Mouse (Mus musculus) G1E-ER4 (cell line): Measurements from ENCODE around the gene Ms4a6b. TPM values are rescaled to one million over a fixed set of nuclear protein-coding genes. Genes with fewer than 3 reads are reported as not detected.
"Not testable (repeated sequence)": the region's sequence is repeated elsewhere in the genome, so short reads cannot be mapped to it uniquely, and the experiment has no call there.

Experiments used
- GATA1 ChIP-seq: IDR thresholded peaks from one replicate; pipeline ENCODE4 v1.8.0; 2012; ENCODE audit warnings: low read length, inconsistent platforms
- polyA plus RNA-seq: library from polyadenylated mRNA; stranded (reverse); fragments of >175 nt; gene quantifications from 2 replicates; pipeline ENCODE4 v1.2.3, GENCODE M21; 2012

The Ms4a6b gene
- not detected in 2 replicates for polyA plus RNA-seq

DNA sequence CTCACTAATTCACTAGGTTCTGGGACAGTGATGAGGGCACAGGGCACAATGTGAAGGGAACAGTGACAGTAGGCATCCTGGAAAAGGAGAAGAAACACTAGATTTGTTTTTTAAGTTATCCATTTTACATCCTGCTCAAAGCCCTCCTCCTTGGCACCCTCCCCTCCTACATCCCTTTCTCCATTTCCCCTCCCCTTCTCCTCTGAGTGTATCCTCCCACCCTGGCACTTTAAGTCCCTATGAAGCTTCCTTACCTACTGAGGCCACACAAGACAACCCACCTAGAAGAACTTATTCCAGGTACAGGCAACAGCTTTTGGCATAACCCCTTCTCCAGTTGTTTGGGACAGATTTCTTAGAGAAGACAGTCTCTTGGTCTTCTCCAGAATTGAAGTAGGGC, at the start of gene Ms4a6b:
Gene Ms4a6b (plus strand): TSS at position 267 of the 400 bp plus-strand sequence.
- no peak for TF ChIP-seq GATA1

DNA sequence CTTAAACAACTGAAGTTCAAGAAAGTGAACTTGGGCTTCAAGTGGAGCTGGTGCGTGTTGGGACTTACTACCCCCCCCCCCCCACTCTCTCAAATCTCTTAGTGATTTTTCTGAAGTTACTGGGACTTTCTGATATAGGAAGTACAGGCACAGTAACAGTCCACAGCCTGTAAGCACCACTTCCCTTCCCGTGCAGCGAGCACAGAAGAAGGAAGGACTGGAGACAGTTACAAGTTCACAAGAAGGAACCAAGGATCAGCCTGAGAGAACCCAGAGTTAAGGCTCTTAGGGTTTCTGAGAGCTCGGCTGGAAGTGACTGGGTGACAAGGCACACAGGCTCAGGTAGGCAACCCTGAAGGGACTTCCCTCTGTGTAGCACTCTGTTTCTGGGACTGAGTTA, 47.1 kb upstream of the Ms4a6b start, which contains the start of gene Ms4a6c:
Gene Ms4a6c (plus strand): TSS at position 152 of the 400 bp plus-strand sequence.
- not testable (repeated sequence) for TF ChIP-seq GATA1

- TF ChIP-seq GATA1 = no peak
Measured at GRCm38 (mm10) chr19:11479714-11480113, 36.6 kb upstream of the Ms4a6b start.

DNA sequence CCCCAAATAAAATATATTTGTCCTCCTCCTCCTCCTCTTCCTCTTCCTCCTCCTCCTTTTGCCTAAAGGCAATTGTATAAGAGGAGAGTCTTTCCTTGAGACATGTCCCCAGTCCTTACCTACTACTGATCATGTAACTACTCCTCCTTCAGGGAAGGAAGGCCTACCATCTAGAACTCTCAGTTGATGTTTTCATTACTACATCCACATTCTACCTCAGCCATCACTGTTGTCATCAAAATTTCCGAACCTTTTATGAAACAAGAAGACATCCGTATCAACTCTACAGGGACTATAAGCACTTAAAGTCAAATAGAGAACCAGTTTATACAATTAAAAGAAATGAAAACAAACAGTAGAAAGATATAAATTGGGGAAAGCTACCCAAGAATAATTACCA, 33.6 kb upstream of the Ms4a6b start:
- no peak for TF ChIP-seq GATA1

DNA sequence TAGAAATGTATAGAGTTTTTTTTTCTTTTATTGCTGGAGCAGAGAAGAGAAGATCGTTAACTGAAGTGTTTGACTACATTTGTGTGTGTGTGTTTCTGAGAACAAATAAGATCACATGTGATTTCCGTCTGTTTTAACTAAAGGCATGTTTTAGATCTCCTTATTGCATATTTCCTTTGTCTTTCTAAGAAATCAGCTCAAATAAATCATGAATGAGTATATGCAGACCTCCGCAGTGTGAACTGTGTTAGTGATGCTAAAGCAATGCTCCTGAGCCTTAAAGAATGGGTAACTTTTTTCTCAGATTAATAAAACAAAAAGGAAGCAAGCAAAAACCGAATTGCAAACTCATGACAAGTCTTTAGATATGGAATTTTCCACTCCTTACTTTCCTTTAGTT, 32.4 kb upstream of the Ms4a6b start:
- no peak for TF ChIP-seq GATA1

GRCm38 (mm10) chr19:11484388-11484787, 31.9 kb upstream of the Ms4a6b start:
- TF ChIP-seq GATA1 = no peak

DNA sequence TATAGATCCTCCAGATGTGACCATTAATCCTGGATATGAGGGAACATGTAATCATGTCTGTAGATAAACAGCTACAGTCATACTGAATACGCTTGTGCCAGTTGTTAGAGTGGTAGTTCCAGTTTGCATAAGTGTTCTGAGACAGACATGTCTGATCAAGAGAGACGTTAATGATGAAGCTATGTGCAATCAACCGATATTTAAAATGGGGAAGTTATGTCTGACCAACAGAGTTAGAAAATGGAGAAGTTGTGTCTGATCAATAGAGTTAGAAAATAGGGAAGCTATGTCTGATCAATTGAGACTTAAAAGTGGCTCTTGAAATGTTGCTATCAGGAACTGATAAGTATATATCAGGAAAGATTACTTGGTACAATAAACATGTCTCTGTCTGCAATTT, 31.0 kb upstream of the Ms4a6b start:
- peak; percentile 6 for TF ChIP-seq GATA1

- TF ChIP-seq GATA1 = no peak
Measured at GRCm38 (mm10) chr19:11485746-11486145, 30.6 kb upstream of the Ms4a6b start, which contains the start of gene Gm8369. Gm8369 (plus strand) TSS chr19:11485938.

DNA sequence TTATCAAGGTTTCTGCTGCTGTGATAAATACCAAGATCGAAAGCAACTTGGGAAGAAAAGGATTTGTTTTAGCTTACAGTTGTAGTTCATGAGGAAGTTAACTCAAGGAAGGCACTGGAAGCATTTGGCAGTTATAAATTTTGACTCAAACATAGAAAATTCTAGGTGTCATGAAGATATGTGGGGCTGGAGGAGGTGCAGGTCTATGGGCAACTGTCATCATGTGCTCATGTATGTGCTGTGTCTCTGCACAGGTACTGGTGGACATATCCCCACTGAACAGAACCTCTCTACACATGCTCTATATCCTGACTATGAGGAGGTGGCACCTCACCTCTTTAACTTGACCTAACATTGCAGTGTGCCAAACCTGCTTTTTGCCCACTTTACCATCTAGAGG, 29.7 kb upstream of the Ms4a6b start:
- TF ChIP-seq GATA1 = no peak

- no peak for TF ChIP-seq GATA1
Measured at GRCm38 (mm10) chr19:11491406-11492189, 24.7 kb upstream of the Ms4a6b start.

DNA sequence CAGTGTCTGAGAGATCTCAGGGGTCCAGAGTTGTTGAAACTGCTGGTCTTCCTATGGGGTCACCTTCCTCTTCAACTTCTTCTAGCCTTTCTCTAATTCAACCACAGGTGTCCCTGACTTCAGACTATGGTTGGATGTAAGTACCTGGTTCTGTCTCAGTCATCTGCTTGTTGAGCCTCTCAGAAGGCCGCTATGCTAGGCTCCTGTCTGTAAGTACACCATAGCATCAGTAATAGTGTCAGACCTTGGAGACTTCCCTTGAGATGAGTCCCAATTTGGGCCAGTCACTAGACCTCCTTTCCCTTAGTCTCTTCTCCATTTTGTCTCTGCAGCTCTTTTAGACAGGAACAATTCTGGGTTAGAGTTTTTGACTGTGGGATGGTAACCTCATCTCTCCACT, 23.6 kb upstream of the Ms4a6b start:
- no peak for TF ChIP-seq GATA1

DNA sequence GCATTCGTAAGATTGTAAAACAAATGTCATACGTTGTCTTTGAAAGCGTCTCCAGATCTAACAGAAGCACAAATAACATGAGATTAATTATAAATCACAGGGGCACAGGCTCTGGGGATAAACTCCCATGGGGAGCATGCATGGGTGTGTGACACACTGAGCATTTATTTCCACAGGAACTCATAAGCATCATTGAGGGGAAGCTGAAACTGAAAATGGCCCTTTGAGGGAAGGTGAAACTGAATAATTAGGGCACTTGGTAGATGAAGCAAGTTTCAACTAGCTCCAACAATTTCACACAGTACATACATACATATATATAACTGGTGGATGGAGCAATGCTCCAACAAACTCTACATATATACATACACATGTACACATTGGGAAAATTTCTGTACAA, 21.8 kb upstream of the Ms4a6b start:
- no peak for TF ChIP-seq GATA1

GRCm38 (mm10) chr19:11496361-11496760, 20.0 kb upstream of the Ms4a6b start:
- TF ChIP-seq GATA1 = no peak

DNA sequence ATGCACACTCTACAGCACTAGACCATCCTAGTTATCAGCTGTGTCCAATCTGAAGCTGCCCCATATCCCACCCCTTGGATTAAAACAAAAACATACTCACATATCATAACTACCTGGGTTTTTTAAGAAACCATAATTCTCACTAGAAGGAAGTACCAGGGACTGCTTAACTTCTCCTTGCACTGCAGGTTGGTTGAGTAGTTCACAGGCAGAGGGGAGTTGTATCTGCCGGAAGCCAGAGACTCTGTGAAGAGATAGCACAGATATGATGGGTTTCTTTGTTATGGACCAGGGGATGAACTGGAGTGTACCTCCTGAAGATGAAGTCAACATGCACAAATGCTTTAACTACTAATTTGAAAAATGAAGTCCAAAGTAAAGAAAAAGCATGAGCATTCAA, 15.5 kb upstream of the Ms4a6b start:
- no peak for TF ChIP-seq GATA1

GRCm38 (mm10) chr19:11501326-11501725, 15.0 kb upstream of the Ms4a6b start:
- TF ChIP-seq GATA1 = no peak

- TF ChIP-seq GATA1 = no peak
Measured at GRCm38 (mm10) chr19:11504857-11505256, 11.5 kb upstream of the Ms4a6b start.

DNA sequence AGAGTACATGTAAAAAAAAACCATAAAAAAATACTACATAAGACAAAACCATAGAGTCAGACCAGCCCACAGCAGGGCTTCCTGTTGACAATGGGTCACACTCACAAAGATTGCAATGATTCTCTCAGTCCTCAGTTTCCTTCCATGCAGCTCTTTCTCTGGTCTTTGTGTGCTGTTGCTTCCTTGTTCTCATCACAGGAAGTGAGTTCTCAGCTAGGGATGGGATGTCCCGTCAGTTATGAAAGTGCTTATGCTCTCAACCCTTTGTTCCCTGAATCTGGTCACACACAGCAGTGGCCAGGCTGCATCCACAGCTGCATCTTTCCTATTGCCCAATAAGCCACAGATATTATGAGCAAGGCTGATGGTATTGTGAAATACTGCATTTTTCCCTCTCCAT, 2.9 kb upstream of the Ms4a6b start:
- TF ChIP-seq GATA1 = no peak

GRCm38 (mm10) chr19:11516845-11517244, 533 bp downstream of the Ms4a6b start:
- TF ChIP-seq GATA1 = no peak

DNA sequence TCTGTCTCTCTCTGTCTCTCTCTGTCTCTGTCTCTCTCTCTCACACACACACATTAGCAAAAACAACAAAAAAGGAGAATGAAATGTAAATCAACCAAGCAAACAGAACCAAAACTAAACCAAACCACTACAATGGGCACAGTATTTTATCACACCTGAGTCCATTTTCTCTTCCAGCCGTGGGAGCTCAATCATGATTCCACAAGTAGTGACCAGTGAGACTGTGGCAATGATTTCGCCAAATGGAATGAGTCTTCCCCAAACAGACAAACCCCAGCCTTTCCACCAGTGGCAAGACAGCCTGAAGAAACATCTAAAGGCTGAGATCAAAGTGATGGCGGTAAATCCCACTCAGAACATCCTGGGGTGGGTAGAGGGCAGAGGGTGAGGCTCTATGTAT, 3.8 kb downstream of the Ms4a6b start:
- TF ChIP-seq GATA1 = no peak
